Mouse (Mus musculus): ENCODE measurements around the gene Scgb3a1. TPM values are rescaled to one million over a fixed set of nuclear protein-coding genes. Genes with fewer than 3 reads are reported as not detected.

Gene Scgb3a1
- polyA plus RNA-seq, 1 experiment from 2014 or later, result not detected

- Histone ChIP-seq H3K9me3 (no peaks in the 10 kb centered on the region), H3K4me2 (no peak overlapping the region), H3K4me1 (peaks cover 2% of the 10 kb centered on the region; the same call in 1 of the 2 replicates), H3K36me3 (no peaks in the 10 kb centered on the region), H3K27ac (no peak overlapping the region), H3K9ac (no peak overlapping the region), H3K27me3 (no peaks in the 10 kb centered on the region), H3K4me3 (no peak overlapping the region)
- WGBS, result 57% methylated on average over 15 of the region's 15 CpGs
- ATAC-seq (ENCODE audit: insufficient number of reproducible peaks, low FRiP score, low TSS enrichment, low read depth), result no peak
Observed at GRCm38 (mm10) chr11:49662292-49662780, 1.1 kb upstream of the Scgb3a1 start.

- H3K36me3 ChIP-seq, result peaks cover 12% of the 10 kb centered on the region
- ATAC-seq (ENCODE audit: insufficient number of reproducible peaks, low FRiP score, low TSS enrichment, low read depth), result no peak
- no peak overlapping the region for H3K4me2 ChIP-seq
- no peaks in the 10 kb centered on the region for H3K9me3 ChIP-seq
- no peaks in the 10 kb centered on the region for H3K27me3 ChIP-seq
- H3K27ac ChIP-seq, result no peak overlapping the region
- 75% methylated on average over 12 of the region's 12 CpGs for WGBS
- H3K9ac ChIP-seq, result no peak overlapping the region
- peaks cover 2% of the 10 kb centered on the region; the same call in 1 of the 2 replicates for H3K4me1 ChIP-seq
- no peak overlapping the region for H3K4me3 ChIP-seq
Observed at GRCm38 (mm10) chr11:49664262-49665140, 1.1 kb downstream of the Scgb3a1 start.

GRCm38 (mm10) chr11:49665462-49665861, 2.1 kb downstream of the Scgb3a1 start:
- H3K4me2 ChIP-seq, result no peak overlapping the region
- no peak for ATAC-seq (ENCODE audit: insufficient number of reproducible peaks, low FRiP score, low TSS enrichment, low read depth)
- peaks cover 17% of the 10 kb centered on the region for H3K36me3 ChIP-seq
- H3K27me3 ChIP-seq, result no peaks in the 10 kb centered on the region
- H3K9ac ChIP-seq, result no peak overlapping the region
- 77% methylated on average over 4 of the region's 4 CpGs for WGBS
- H3K27ac ChIP-seq, result no peak overlapping the region
- no peaks in the 10 kb centered on the region for H3K9me3 ChIP-seq
- peaks cover 2% of the 10 kb centered on the region; the same call in 1 of the 2 replicates for H3K4me1 ChIP-seq
- H3K4me3 ChIP-seq, result no peak overlapping the region

- H3K9me3 ChIP-seq, result no peaks in the 10 kb centered on the region
- no peak overlapping the region for H3K4me3 ChIP-seq
- 69% methylated on average over 3 of the region's 3 CpGs for WGBS
- ATAC-seq (ENCODE audit: insufficient number of reproducible peaks, low FRiP score, low TSS enrichment, low read depth), result no peak
- peaks cover 50% of the 10 kb centered on the region for H3K36me3 ChIP-seq
- H3K4me1 ChIP-seq, result no peaks in the 10 kb centered on the region
- no peaks in the 10 kb centered on the region for H3K27me3 ChIP-seq
- no peak overlapping the region for H3K9ac ChIP-seq
- no peak overlapping the region for H3K27ac ChIP-seq
- H3K4me2 ChIP-seq, result no peak overlapping the region
Observed at GRCm38 (mm10) chr11:49673433-49673832, 10.0 kb downstream of the Scgb3a1 start.

- no peaks in the 10 kb centered on the region for H3K4me1 ChIP-seq
- H3K4me3 ChIP-seq, result no peak overlapping the region
- no peak overlapping the region for H3K4me2 ChIP-seq
- no peaks in the 10 kb centered on the region for H3K9me3 ChIP-seq
- H3K27me3 ChIP-seq, result no peaks in the 10 kb centered on the region
- H3K27ac ChIP-seq, result no peak overlapping the region
- no peak for ATAC-seq (ENCODE audit: insufficient number of reproducible peaks, low FRiP score, low TSS enrichment, low read depth)
- H3K36me3 ChIP-seq, result peaks cover 70% of the 10 kb centered on the region
- 94% methylated on average over 12 of the region's 12 CpGs for WGBS
- no peak overlapping the region for H3K9ac ChIP-seq
Observed at GRCm38 (mm10) chr11:49684237-49684973, 21.0 kb downstream of the Scgb3a1 start.

GRCm38 (mm10) chr11:49695013-49695412, 31.6 kb downstream of the Scgb3a1 start:
- Histone ChIP-seq H3K4me1 (0 out of 2 replicates have a peak, but pooled peaks cover 2% of the 10 kb centered on the region), H3K9ac (no peak overlapping the region), H3K27me3 (no peaks in the 10 kb centered on the region), H3K27ac (no peak overlapping the region), H3K36me3 (peaks cover 24% of the 10 kb centered on the region), H3K4me3 (no peak overlapping the region), H3K4me2 (no peak overlapping the region), H3K9me3 (no peaks in the 10 kb centered on the region)
- no peak for ATAC-seq (ENCODE audit: insufficient number of reproducible peaks, low FRiP score, low TSS enrichment, low read depth)
- 86% methylated on average over 3 of the region's 3 CpGs for WGBS

- ATAC-seq (ENCODE audit: insufficient number of reproducible peaks, low FRiP score, low TSS enrichment, low read depth), result no peak
- WGBS, result 85% methylated on average over 2 of the region's 2 CpGs
- peaks cover 24% of the 10 kb centered on the region for H3K36me3 ChIP-seq
Observed at GRCm38 (mm10) chr11:49695695-49696094, 32.3 kb downstream of the Scgb3a1 start.

GRCm38 (mm10) chr11:49696472-49696871, 33.1 kb downstream of the Scgb3a1 start:
- 91% methylated on average over 2 of the region's 2 CpGs for WGBS
- H3K27me3 ChIP-seq, result no peaks in the 10 kb centered on the region
- ATAC-seq (ENCODE audit: insufficient number of reproducible peaks, low FRiP score, low TSS enrichment, low read depth), result no peak
- peaks cover 26% of the 10 kb centered on the region for H3K36me3 ChIP-seq
- no peak overlapping the region for H3K9ac ChIP-seq
- no peak overlapping the region for H3K27ac ChIP-seq
- no peak overlapping the region for H3K4me3 ChIP-seq
- H3K9me3 ChIP-seq, result no peaks in the 10 kb centered on the region
- H3K4me2 ChIP-seq, result no peak overlapping the region
- H3K4me1 ChIP-seq, result 0 out of 2 replicates have a peak, but pooled peaks cover 2% of the 10 kb centered on the region

More at GRCm38 (mm10) chr11:49695695-49696094, 32.3 kb downstream of the Scgb3a1 start:
- Histone ChIP-seq H3K27me3 (no peaks in the 10 kb centered on the region), H3K9me3 (no peaks in the 10 kb centered on the region), H3K4me1 (0 out of 2 replicates have a peak, but pooled peaks cover 2% of the 10 kb centered on the region), H3K27ac (no peak overlapping the region), H3K9ac (no peak overlapping the region), H3K4me2 (no peak overlapping the region), H3K4me3 (no peak overlapping the region)

GRCm38 (mm10) chr11:49697779-49698178, 34.4 kb downstream of the Scgb3a1 start:
- Histone ChIP-seq H3K9ac (no peak overlapping the region), H3K27me3 (no peaks in the 10 kb centered on the region), H3K27ac (no peak overlapping the region), H3K9me3 (no peaks in the 10 kb centered on the region), H3K4me2 (no peak overlapping the region), H3K4me1 (0 out of 2 replicates have a peak, but pooled peaks cover 2% of the 10 kb centered on the region), H3K4me3 (no peak overlapping the region), H3K36me3 (peaks cover 30% of the 10 kb centered on the region)
- WGBS, result 96% methylated on average over 5 of the region's 5 CpGs
- ATAC-seq (ENCODE audit: insufficient number of reproducible peaks, low FRiP score, low TSS enrichment, low read depth), result no peak

- 0 out of 2 replicates have a peak, but pooled peaks cover 2% of the 10 kb centered on the region for H3K4me1 ChIP-seq
- no peaks in the 10 kb centered on the region for H3K27me3 ChIP-seq
- H3K36me3 ChIP-seq, result peaks cover 26% of the 10 kb centered on the region
- no peak overlapping the region for H3K4me2 ChIP-seq
- ATAC-seq (ENCODE audit: insufficient number of reproducible peaks, low FRiP score, low TSS enrichment, low read depth), result no peak
- H3K27ac ChIP-seq, result no peak overlapping the region
- H3K4me3 ChIP-seq, result no peak overlapping the region
- 94% methylated on average over 1 of the region's 1 CpGs for WGBS
- H3K9ac ChIP-seq, result no peak overlapping the region
- H3K9me3 ChIP-seq, result no peaks in the 10 kb centered on the region
Observed at GRCm38 (mm10) chr11:49699079-49699478, 35.7 kb downstream of the Scgb3a1 start.

GRCm38 (mm10) chr11:49702014-49702413, 38.6 kb downstream of the Scgb3a1 start:
- peaks cover 42% of the 10 kb centered on the region for H3K36me3 ChIP-seq
- WGBS, result 97% methylated on average over 8 of the region's 8 CpGs
- no peaks in the 10 kb centered on the region for H3K27me3 ChIP-seq
- no peak overlapping the region for H3K4me3 ChIP-seq
- no peak overlapping the region for H3K9ac ChIP-seq
- no peak overlapping the region for H3K27ac ChIP-seq
- no peaks in the 10 kb centered on the region for H3K9me3 ChIP-seq
- no peak for ATAC-seq (ENCODE audit: insufficient number of reproducible peaks, low FRiP score, low TSS enrichment, low read depth)
- H3K4me2 ChIP-seq, result no peak overlapping the region
- H3K4me1 ChIP-seq, result no peaks in the 10 kb centered on the region

- H3K27me3 ChIP-seq, result no peaks in the 10 kb centered on the region
- H3K4me2 ChIP-seq, result no peak overlapping the region
- no peak overlapping the region for H3K9ac ChIP-seq
- no peak overlapping the region for H3K4me3 ChIP-seq
- no peaks in the 10 kb centered on the region for H3K9me3 ChIP-seq
- WGBS, result 85% methylated on average over 8 of the region's 8 CpGs
- peaks cover 9% of the 10 kb centered on the region for H3K4me1 ChIP-seq
- no peak overlapping the region for H3K27ac ChIP-seq
- no peak for ATAC-seq (ENCODE audit: insufficient number of reproducible peaks, low FRiP score, low TSS enrichment, low read depth)
- H3K36me3 ChIP-seq, result peaks cover 36% of the 10 kb centered on the region
Observed at GRCm38 (mm10) chr11:49704804-49705203, 41.4 kb downstream of the Scgb3a1 start.

Measured in limb, embryonic 15.5 days (tissue).